Mouse (Mus musculus): ENCODE measurements around the gene Gm16503.
"Not testable (repeated sequence)": the region's sequence is repeated elsewhere in the genome, so short reads cannot be mapped to it uniquely, and the experiment has no call there.

The Gm16503 gene

DNA sequence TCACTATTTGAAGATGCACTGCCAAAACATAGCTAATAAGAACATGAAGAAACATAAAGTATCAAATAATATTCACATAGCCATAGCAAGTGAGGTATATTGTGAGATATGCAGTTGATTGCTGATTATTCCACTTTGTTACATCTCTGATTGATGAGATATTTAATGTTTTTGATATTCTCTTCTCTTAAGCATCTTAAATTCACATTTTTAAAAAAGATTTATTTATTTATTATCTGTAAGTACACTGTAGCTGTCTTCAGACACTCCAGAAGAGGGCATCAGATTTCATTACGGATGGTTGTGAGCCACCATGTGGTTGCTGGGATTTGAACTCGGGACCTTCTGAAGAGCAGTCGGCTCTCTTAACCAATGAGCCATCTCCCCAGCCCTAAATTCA lies at the start of gene Gm16503:
Gene Gm16503 (plus strand): TSS at position 301 of the 400 bp plus-strand sequence.
- in situ Hi-C loops (cut with MboI; ENCODE audit: low pct_unique_long_range_greater_than_20kb in 1 of 2, low sequenced_read_pairs in 2 of 2, unreplicated experiment in 1 of 2) = loop anchor here in 1 of 2 experiments (25.0 kb wide), 1 partner anchor 303 kb away; no protein-coding TSS in a partner anchor

GRCm38 (mm10) chr4:147492117-147492516 lies 47.9 kb upstream of the Gm16503 start, which contains the start of gene Zfp982:
Gene Zfp982, plus strand, starts transcription at chr4:147492417.
- in situ Hi-C loops (cut with MboI; ENCODE audit: low pct_unique_long_range_greater_than_20kb in 1 of 2, low sequenced_read_pairs in 2 of 2, unreplicated experiment in 1 of 2) = not testable (repeated sequence)

- in situ Hi-C loops (cut with MboI; ENCODE audit: low pct_unique_long_range_greater_than_20kb in 1 of 2, low sequenced_read_pairs in 2 of 2, unreplicated experiment in 1 of 2) = not testable (repeated sequence)
These were observed 41.0 kb upstream of the Gm16503 start for GRCm38 (mm10) chr4:147498772-147499613.

DNA sequence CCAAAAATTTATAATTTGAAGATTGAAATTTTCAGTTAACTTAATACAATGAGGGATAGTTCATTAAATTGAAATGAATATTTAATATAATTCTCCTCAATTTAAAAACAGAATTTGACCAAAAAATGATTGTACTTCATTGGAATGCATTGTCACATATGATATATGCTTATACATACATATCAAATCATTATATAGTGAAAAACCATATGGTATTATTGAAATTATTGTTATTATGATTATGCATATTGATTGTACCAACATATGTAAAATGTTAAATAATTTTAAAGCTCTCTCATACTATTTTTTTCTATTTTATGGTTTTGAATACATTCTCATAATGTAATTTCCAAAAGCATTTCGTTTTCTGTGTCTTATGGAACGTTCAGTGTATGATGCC lies 30.8 kb upstream of the Gm16503 start:
- in situ Hi-C loops (cut with MboI; ENCODE audit: low pct_unique_long_range_greater_than_20kb in 1 of 2, low sequenced_read_pairs in 2 of 2, unreplicated experiment in 1 of 2) = loop anchor here (25.0 kb wide), 1 partner anchor 172 kb away; no protein-coding TSS in a partner anchor

GRCm38 (mm10) chr4:147518981-147519380 lies 21.0 kb upstream of the Gm16503 start:
- in situ Hi-C loops (cut with MboI; ENCODE audit: low pct_unique_long_range_greater_than_20kb in 1 of 2, low sequenced_read_pairs in 2 of 2, unreplicated experiment in 1 of 2) = loop anchor here (5.0 to 25.0 kb wide), 2 partner anchors 182 to 1962 kb away; no protein-coding TSS in a partner anchor

GRCm38 (mm10) chr4:147520100-147520499 lies 19.9 kb upstream of the Gm16503 start:
- in situ Hi-C loops (cut with MboI; ENCODE audit: low pct_unique_long_range_greater_than_20kb in 1 of 2, low sequenced_read_pairs in 2 of 2, unreplicated experiment in 1 of 2) = loop anchor here (5.0 to 25.0 kb wide), 5 partner anchors 55 to 395 kb away; no protein-coding TSS in a partner anchor

GRCm38 (mm10) chr4:147525125-147525524 lies 14.9 kb upstream of the Gm16503 start:
- in situ Hi-C loops (cut with MboI; ENCODE audit: low pct_unique_long_range_greater_than_20kb in 1 of 2, low sequenced_read_pairs in 2 of 2, unreplicated experiment in 1 of 2) = loop anchor here (5.0 to 25.0 kb wide), 4 partner anchors 60 to 400 kb away; no protein-coding TSS in a partner anchor

GRCm38 (mm10) chr4:147530366-147530765 lies 9.7 kb upstream of the Gm16503 start:
- in situ Hi-C loops (cut with MboI; ENCODE audit: low pct_unique_long_range_greater_than_20kb in 1 of 2, low sequenced_read_pairs in 2 of 2, unreplicated experiment in 1 of 2) = loop anchor here in 1 of 2 experiments (25.0 kb wide), 1 partner anchor 293 kb away; no protein-coding TSS in a partner anchor

- in situ Hi-C loops (cut with MboI; ENCODE audit: low pct_unique_long_range_greater_than_20kb in 1 of 2, low sequenced_read_pairs in 2 of 2, unreplicated experiment in 1 of 2) = loop anchor here in 1 of 2 experiments (25.0 kb wide), 1 partner anchor 299 kb away; no protein-coding TSS in a partner anchor
These were observed 4.1 kb upstream of the Gm16503 start for GRCm38 (mm10) chr4:147535916-147536315.

DNA sequence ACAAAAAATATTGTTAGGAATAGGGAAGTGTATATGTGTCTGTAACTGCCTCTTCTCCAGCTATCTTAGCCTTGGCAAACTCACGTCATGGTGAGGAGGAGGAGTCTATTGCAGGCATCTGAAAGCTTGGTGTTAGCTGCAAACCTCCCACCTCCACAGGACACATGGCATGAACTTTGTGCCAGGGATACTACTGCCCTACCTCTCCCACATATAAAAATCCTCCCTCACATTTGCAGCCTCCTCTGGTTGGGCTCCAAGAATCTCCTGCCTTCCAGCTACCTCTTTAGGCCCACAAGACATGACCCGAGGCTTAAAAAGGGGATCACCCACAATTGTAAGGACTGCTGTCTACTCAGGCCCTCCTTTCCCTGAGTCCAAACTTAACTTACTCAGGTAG lies 2.3 kb upstream of the Gm16503 start:
- in situ Hi-C loops (cut with MboI; ENCODE audit: low pct_unique_long_range_greater_than_20kb in 1 of 2, low sequenced_read_pairs in 2 of 2, unreplicated experiment in 1 of 2) = loop anchor here in 1 of 2 experiments (25.0 kb wide), 1 partner anchor 300 kb away; no protein-coding TSS in a partner anchor

- in situ Hi-C loops (cut with MboI; ENCODE audit: low pct_unique_long_range_greater_than_20kb in 1 of 2, low sequenced_read_pairs in 2 of 2, unreplicated experiment in 1 of 2) = loop anchor here in 1 of 2 experiments (25.0 kb wide), 1 partner anchor 304 kb away; no protein-coding TSS in a partner anchor
These were observed 1.1 kb downstream of the Gm16503 start for GRCm38 (mm10) chr4:147541105-147541504.

DNA sequence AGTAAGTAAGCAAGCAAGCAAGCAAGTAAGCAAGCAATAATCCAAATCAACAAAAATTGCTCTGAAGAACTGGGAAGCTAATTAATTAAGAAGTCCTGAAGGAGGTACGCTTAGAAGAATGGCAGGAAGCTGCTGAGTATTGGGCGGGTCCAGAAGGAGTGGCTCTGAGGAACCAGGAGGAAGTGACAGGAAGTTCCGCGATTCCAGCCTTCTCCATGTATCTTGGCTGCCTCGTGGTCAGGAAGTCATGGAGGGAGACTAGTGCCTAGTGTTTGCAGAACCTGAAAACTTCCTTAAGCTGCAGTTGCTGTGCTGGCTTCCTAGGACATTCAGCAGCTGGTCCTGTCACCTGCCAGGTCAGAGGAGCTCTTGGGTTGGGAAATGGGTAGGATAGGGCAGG lies 13.1 kb downstream of the Gm16503 start, which contains the start of gene Zfp985:
Gene Zfp985 (plus strand): TSS at position 207 of the 400 bp plus-strand sequence.
- in situ Hi-C loops (cut with MboI; ENCODE audit: low pct_unique_long_range_greater_than_20kb in 1 of 2, low sequenced_read_pairs in 2 of 2, unreplicated experiment in 1 of 2) = not testable (repeated sequence)

DNA sequence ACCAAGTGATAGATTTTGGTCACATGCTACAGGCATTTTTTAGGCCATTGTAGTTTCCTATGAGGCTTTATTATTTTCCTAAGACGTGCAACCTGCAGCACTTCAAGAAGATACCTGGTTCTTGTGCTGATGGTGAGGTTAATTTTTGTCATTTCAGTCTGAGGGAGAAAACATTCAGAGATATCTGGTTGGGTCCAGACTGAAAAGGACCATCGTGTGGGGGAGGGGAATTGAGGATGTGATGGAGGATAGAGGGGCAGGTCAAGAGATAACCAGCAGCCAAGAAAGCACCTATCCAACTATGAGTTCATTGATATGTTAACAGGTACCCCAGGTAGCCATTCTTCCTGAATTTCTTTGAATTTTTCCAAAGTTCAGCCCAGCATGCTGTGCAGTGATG lies 14.3 kb downstream of the Gm16503 start:
- in situ Hi-C loops (cut with MboI; ENCODE audit: low pct_unique_long_range_greater_than_20kb in 1 of 2, low sequenced_read_pairs in 2 of 2, unreplicated experiment in 1 of 2) = not testable (repeated sequence)

GRCm38 (mm10) chr4:147556921-147557320 lies 16.9 kb downstream of the Gm16503 start:
- in situ Hi-C loops (cut with MboI; ENCODE audit: low pct_unique_long_range_greater_than_20kb in 1 of 2, low sequenced_read_pairs in 2 of 2, unreplicated experiment in 1 of 2) = not testable (repeated sequence)

GRCm38 (mm10) chr4:147558011-147558410 lies 18.0 kb downstream of the Gm16503 start:
- in situ Hi-C loops (cut with MboI; ENCODE audit: low pct_unique_long_range_greater_than_20kb in 1 of 2, low sequenced_read_pairs in 2 of 2, unreplicated experiment in 1 of 2) = not testable (repeated sequence)

- in situ Hi-C loops (cut with MboI; ENCODE audit: low pct_unique_long_range_greater_than_20kb in 1 of 2, low sequenced_read_pairs in 2 of 2, unreplicated experiment in 1 of 2) = not testable (repeated sequence)
These were observed 19.1 kb downstream of the Gm16503 start for GRCm38 (mm10) chr4:147559096-147559495.

DNA sequence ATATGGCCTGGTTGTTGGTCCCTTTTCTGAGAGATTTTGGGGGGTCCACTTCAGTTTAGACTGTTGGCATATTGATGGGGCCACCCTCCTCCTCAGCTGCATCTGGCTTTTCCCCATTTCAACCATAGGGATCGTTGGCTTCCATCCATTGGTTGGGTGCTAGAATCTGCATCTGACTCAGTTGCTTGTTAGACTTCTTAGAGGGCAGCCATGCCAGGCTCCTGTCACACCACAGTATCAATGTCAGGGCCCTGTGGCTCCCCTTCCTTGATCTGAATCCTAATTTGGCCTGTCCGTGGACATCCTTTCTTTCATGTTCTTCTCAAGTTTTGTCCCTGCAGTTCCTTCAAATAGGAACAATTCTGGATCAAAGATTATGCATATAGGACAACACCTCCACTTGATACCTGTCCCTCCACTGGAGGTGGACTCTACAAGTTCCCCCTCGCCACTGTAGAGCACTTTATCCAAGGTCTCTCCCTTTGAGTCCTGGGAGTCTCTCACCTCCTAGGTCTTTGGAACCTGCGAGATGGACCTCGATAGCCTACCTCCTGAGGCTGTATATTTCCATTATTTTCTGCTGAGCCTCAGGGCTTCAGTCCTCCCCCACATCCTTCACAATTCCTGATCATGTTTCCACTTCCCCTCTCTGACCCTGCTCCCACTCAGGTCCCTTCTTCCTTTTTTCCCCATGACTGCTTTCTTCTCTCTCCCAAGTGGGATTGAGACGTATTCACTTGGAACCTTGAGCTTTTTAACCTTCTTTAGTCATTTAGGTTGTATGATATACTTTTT lies 25.6 kb downstream of the Gm16503 start:
- in situ Hi-C loops (cut with MboI; ENCODE audit: low pct_unique_long_range_greater_than_20kb in 1 of 2, low sequenced_read_pairs in 2 of 2, unreplicated experiment in 1 of 2) = no loop called here

- in situ Hi-C loops (cut with MboI; ENCODE audit: low pct_unique_long_range_greater_than_20kb in 1 of 2, low sequenced_read_pairs in 2 of 2, unreplicated experiment in 1 of 2) = not testable (repeated sequence)
These were observed 31.1 kb downstream of the Gm16503 start for GRCm38 (mm10) chr4:147571156-147571555.

Data from mouse embryonic stem cell (cell line).